Mouse (Mus musculus) left cerebral cortex, postnatal 10 days (tissue): Measurements from ENCODE around the gene Tmem206. TPM values are rescaled to one million over a fixed set of nuclear protein-coding genes. Genes with fewer than 3 reads are reported as not detected.

Source experiments
- DNase-seq, 2 experiments: peaks; one replicate each; pipeline ENCODE4 v3.0.0; 2021 to 2022; ENCODE audit warnings: low spot score in 2 of 2, mixed read lengths in 1 of 2; ENCODE audit errors: extremely low spot score in 1 of 2
- intact Hi-C: fragments of 180-260 bp; cut with DNase I; formaldehyde crosslinking; loops from one replicate; pipeline ENCODE4 v1.15.1; 2025
- total RNA-seq, 2 experiments: library from RNA; stranded (reverse); gene quantifications; 2 replicates each; pipeline ENCODE4 v1.2.3; 2021

Tmem206 gene
- total RNA-seq, 2 experiments from 2014 or later, result 9.8 to 11.5 TPM

GRCm38 (mm10) chr1:191384786-191385430, 59.2 kb downstream of the Tmem206 start:
- intact Hi-C loops, result no loop called here

GRCm38 (mm10) chr1:191391311-191391710, 65.6 kb downstream of the Tmem206 start:
- intact Hi-C loops, result loop anchor here (2.0 kb wide), 1 partner anchor 171 kb away; no protein-coding TSS in a partner anchor
- no peak for DNase-seq

More at GRCm38 (mm10) chr1:191384786-191385430, 59.2 kb downstream of the Tmem206 start:
- DNase-seq, result no peak

GRCm38 (mm10) chr1:191393536-191393935, 67.8 kb downstream of the Tmem206 start:
- DNase-seq, result no peak
- intact Hi-C loops, result no loop called here

- DNase-seq, result no peak
- intact Hi-C loops, result no loop called here
Measured at GRCm38 (mm10) chr1:191394126-191394525, 68.4 kb downstream of the Tmem206 start.

GRCm38 (mm10) chr1:191395200-191395599, 69.5 kb downstream of the Tmem206 start:
- intact Hi-C loops, result no loop called here
- DNase-seq, result no peak

- peak in 1 of 2 experiments; percentile 71 for DNase-seq
- intact Hi-C loops, result no loop called here
Measured at GRCm38 (mm10) chr1:191395871-191396433, 70.2 kb downstream of the Tmem206 start.

- DNase-seq, result peak in 1 of 2 experiments; percentile 80
- intact Hi-C loops, result no loop called here
Measured at GRCm38 (mm10) chr1:191396446-191396845, 70.7 kb downstream of the Tmem206 start.

GRCm38 (mm10) chr1:191396897-191397849, 71.5 kb downstream of the Tmem206 start:
- intact Hi-C loops, result no loop called here
- DNase-seq, result peak; percentile 99 to 100

Other genes with a start within 250 kb of the Tmem206 start
- gene Batf3, start 228.1 kb upstream of the Tmem206 start, total RNA-seq, result under 1 TPM; 0.47 to 0.60 TPM
- gene Fam71a, start 161.1 kb upstream of the Tmem206 start, total RNA-seq, result not detected
- under 1 TPM; 0.39 to 0.77 TPM for gene Atf3, start 107.9 kb upstream of the Tmem206 start, total RNA-seq
- gene Nenf, start 7.7 kb upstream of the Tmem206 start, total RNA-seq, result 10 to 100 TPM; 81.5 to 82.4 TPM
- 10 to 100 TPM; 60.5 to 64.3 TPM for gene Ppp2r5a, start 77.4 kb downstream of the Tmem206 start, total RNA-seq
- gene Dtl, start 249.6 kb downstream of the Tmem206 start, total RNA-seq, result 1 to 10 TPM; 4.3 to 4.7 TPM
- gene Ints7, start 249.7 kb downstream of the Tmem206 start, total RNA-seq, result 10 to 100 TPM; 33.1 to 35.2 TPM